8 mouse cellular contexts compared by ENCODE assay signal in the genomic region with DNA sequence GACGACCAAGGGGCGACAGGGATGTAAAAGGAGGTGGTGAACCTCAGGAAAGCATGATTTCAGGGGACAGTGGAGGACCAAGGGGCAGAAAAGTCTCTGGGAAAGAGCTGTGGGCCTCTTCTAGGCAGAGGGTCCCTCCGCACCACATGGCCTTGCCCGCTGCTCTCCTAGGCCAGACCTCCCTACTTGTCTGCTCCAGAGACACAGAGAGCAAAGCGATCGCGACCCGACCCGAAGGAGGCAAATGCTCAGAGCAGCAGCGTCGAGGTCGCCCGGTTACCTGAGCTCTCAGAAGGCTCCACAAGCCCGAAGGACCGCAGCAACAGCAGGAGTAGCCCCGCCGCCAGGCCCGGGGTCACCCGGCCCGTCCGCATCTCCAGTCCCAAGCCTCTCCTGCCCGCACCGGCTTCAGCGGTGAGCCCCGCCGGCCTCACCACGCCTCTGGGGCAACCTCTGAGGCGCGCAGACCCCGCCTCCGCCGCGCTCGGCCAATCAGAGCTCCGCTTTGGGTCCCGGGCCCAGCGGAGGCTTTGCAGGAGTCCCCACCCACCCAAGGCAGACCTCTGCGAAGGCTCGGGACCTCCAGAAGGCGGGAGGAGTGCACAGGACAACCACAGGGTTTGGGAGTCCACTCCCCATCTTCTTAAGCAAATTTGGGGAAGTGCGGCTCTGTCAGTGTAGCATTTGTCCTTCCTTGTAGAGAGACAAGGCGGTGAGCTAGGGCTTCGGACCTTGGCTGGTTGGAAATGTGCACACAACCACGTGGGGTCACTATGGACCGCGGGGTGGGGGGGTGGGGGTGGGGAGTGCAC. TPM values are rescaled to one million over a fixed set of nuclear protein-coding genes. Genes with fewer than 3 reads are reported as not detected.
DNase-seq lines count a peak whose midpoint lies in the region; ATAC-seq lines count a peak whose summit lies in the region.

Ly75 (minus strand) TSS at position 446 of the 812 bp plus-strand sequence.

- no peaks in the 10 kb centered on the region for H3K27me3 ChIP-seq in embryonic facial prominence, embryonic 14.5 days (replicated peaks; ENCODE audit: control insufficient read depth, insufficient read depth, low read length)
- no peaks in the 10 kb centered on the region for H3K27me3 ChIP-seq in heart, embryonic 10.5 days (ENCODE audit: insufficient read depth, poor library complexity, severe bottlenecking)
- no peaks in the 10 kb centered on the region for H3K27me3 ChIP-seq in kidney, embryonic 14.5 days (ENCODE audit: control insufficient read depth, insufficient read depth, low read length)
- H3K27me3 ChIP-seq in liver, embryonic 11.5 days (replicated peaks; ENCODE audit: control insufficient read depth, insufficient read depth, low read length) = 0 out of 2 replicates have a peak, but pooled peaks cover 3% of the 10 kb centered on the region
- H3K27me3 ChIP-seq in stomach, embryonic 14.5 days (ENCODE audit: control insufficient read depth, insufficient read depth, low read length) = no peaks in the 10 kb centered on the region

- H3K4me3 ChIP-seq in embryonic facial prominence, embryonic 14.5 days (ENCODE audit: low read depth, low read length) = peak within 1 kb of the TSS; percentile 62
- peak within 1 kb of the TSS; percentile 66 for H3K4me3 ChIP-seq in heart, embryonic 10.5 days
- H3K4me3 ChIP-seq in kidney, embryonic 14.5 days (ENCODE audit: low read length) = peak within 1 kb of the TSS; percentile 55
- peak within 1 kb of the TSS; percentile 62 for H3K4me3 ChIP-seq in liver, embryonic 11.5 days (ENCODE audit: low read depth, low read length)
- H3K4me3 ChIP-seq in stomach, embryonic 14.5 days (ENCODE audit: low read depth, low read length) = peak within 1 kb of the TSS; percentile 49

- WGBS in embryonic facial prominence, embryonic 14.5 days = 2% methylated on average over 19 of the region's 46 CpGs
- 1% methylated on average over 46 of the region's 46 CpGs for WGBS in heart, embryonic 10.5 days
- WGBS in kidney, embryonic 14.5 days = 2% methylated on average over 46 of the region's 46 CpGs
- 2% methylated on average over 46 of the region's 46 CpGs for WGBS in liver, embryonic 11.5 days
- WGBS in stomach, embryonic 14.5 days = under 1% methylated on average over 46 of the region's 46 CpGs

- peak within 1 kb of the TSS; percentile 67 for H3K9ac ChIP-seq in embryonic facial prominence, embryonic 14.5 days (ENCODE audit: low read depth, low read length)
- H3K9ac ChIP-seq in kidney, embryonic 14.5 days (ENCODE audit: low read depth, low read length) = peak within 1 kb of the TSS; percentile 60
- H3K9ac ChIP-seq in liver, embryonic 11.5 days (ENCODE audit: low read depth, low read length) = peak within 1 kb of the TSS; percentile 60
- H3K9ac ChIP-seq in stomach, embryonic 14.5 days (replicated peaks; ENCODE audit: low read depth, low read length) = peak within 1 kb of the TSS; percentile 46; the same call in 1 of the 2 replicates

- peak; percentile 99 for ATAC-seq in embryonic facial prominence, embryonic 14.5 days (ENCODE audit: low read depth)
- peak; percentile 100 for ATAC-seq in kidney, embryonic 14.5 days (ENCODE audit: low FRiP score, low TSS enrichment)
- ATAC-seq in liver, embryonic 11.5 days (replicated peaks; ENCODE audit: low FRiP score) = peak; percentile 97
- ATAC-seq in stomach, embryonic 14.5 days (ENCODE audit: insufficient number of reproducible peaks, insufficient read depth, low FRiP score, low read depth) = peak; percentile 98

- peak within 1 kb of the TSS; percentile 92 for H3K4me2 ChIP-seq in embryonic facial prominence, embryonic 14.5 days (ENCODE audit: low read depth, low read length)
- H3K4me2 ChIP-seq in kidney, embryonic 14.5 days (replicated peaks; ENCODE audit: low read depth, low read length) = peak within 1 kb of the TSS; percentile 92
- peak within 1 kb of the TSS; percentile 89 for H3K4me2 ChIP-seq in liver, embryonic 11.5 days
- H3K4me2 ChIP-seq in stomach, embryonic 14.5 days (replicated peaks; ENCODE audit: low read depth, low read length) = peak within 1 kb of the TSS; percentile 88

- no peaks in the 10 kb centered on the region for H3K36me3 ChIP-seq in embryonic facial prominence, embryonic 14.5 days (ENCODE audit: control insufficient read depth, insufficient read depth, low read length)
- no peaks in the 10 kb centered on the region for H3K36me3 ChIP-seq in heart, embryonic 10.5 days
- no peaks in the 10 kb centered on the region for H3K36me3 ChIP-seq in kidney, embryonic 14.5 days (ENCODE audit: control insufficient read depth, insufficient read depth, low read length)
- H3K36me3 ChIP-seq in liver, embryonic 11.5 days (ENCODE audit: control insufficient read depth, insufficient read depth, low read length) = no peaks in the 10 kb centered on the region
- H3K36me3 ChIP-seq in stomach, embryonic 14.5 days (ENCODE audit: control insufficient read depth, insufficient read depth, low read length) = no peaks in the 10 kb centered on the region

- DNase-seq in A20 (ENCODE audit: low read depth, low spot score) = peak; percentile 94
- peak; percentile 72 to 74 for DNase-seq in adrenal gland, postnatal 4 days (ENCODE audit: low spot score in 2 of 2)
- peak; percentile 92 for DNase-seq in embryonic facial prominence, embryonic 14.5 days (ENCODE audit: low spot score)
- peak; percentile 95 for DNase-seq in heart, embryonic 10.5 days (ENCODE audit: low spot score)
- DNase-seq in liver, embryonic 11.5 days (ENCODE audit: low spot score) = peak; percentile 86
- DNase-seq in naive thymus-derived CD4-positive, alpha-beta T cell, adult 2 months (ENCODE audit: low read depth) = peak; percentile 90

- no peak within 1 kb of the TSS for H3K27ac ChIP-seq in embryonic facial prominence, embryonic 14.5 days (replicated peaks; ENCODE audit: low read depth, low read length)
- peak within 1 kb of the TSS; percentile 82 for H3K27ac ChIP-seq in heart, embryonic 10.5 days
- H3K27ac ChIP-seq in kidney, embryonic 14.5 days (ENCODE audit: low read depth, low read length) = no peak within 1 kb of the TSS
- H3K27ac ChIP-seq in liver, embryonic 11.5 days (ENCODE audit: low read depth, low read length) = no peak within 1 kb of the TSS
- no peak within 1 kb of the TSS for H3K27ac ChIP-seq in stomach, embryonic 14.5 days (ENCODE audit: low read length)

- H3K9me3 ChIP-seq in embryonic facial prominence, embryonic 14.5 days (ENCODE audit: control insufficient read depth, low read length) = no peaks in the 10 kb centered on the region
- no peaks in the 10 kb centered on the region for H3K9me3 ChIP-seq in heart, embryonic 10.5 days
- H3K9me3 ChIP-seq in kidney, embryonic 14.5 days (ENCODE audit: control insufficient read depth, low read length) = no peaks in the 10 kb centered on the region
- H3K9me3 ChIP-seq in liver, embryonic 11.5 days (ENCODE audit: control insufficient read depth, low read length) = no peaks in the 10 kb centered on the region
- no peaks in the 10 kb centered on the region for H3K9me3 ChIP-seq in stomach, embryonic 14.5 days (ENCODE audit: control insufficient read depth, low read depth, low read length)

- H3K4me1 ChIP-seq in embryonic facial prominence, embryonic 14.5 days (ENCODE audit: control insufficient read depth, insufficient read depth, low read length) = peaks cover 10% of the 10 kb centered on the region
- peaks cover 10% of the 10 kb centered on the region for H3K4me1 ChIP-seq in heart, embryonic 10.5 days
- peaks cover 4% of the 10 kb centered on the region; the same call in 1 of the 2 replicates for H3K4me1 ChIP-seq in kidney, embryonic 14.5 days (ENCODE audit: control insufficient read depth, insufficient read depth, low read length)
- no peaks in the 10 kb centered on the region; the same call in 1 of the 2 replicates for H3K4me1 ChIP-seq in liver, embryonic 11.5 days (replicated peaks; ENCODE audit: control insufficient read depth, insufficient read depth, low read length)
- no peaks in the 10 kb centered on the region for H3K4me1 ChIP-seq in stomach, embryonic 14.5 days (ENCODE audit: control insufficient read depth, insufficient read depth, low read length)

RNA-seq across cellular contexts. Expression of gene Ly75, which starts in this region (rescaled TPM):
- total RNA-seq in adrenal gland, postnatal 4 days (2021) = 1 to 10 TPM; 1.5 to 1.7 TPM
- 1.1 and 1.2 TPM in 2 replicates for polyA plus RNA-seq in embryonic facial prominence, embryonic 14.5 days (2014; fragmentation: Nextera tagmentation; extraction: Ambion mirVana)
- polyA plus RNA-seq in heart, embryonic 10.5 days (2016; fragmentation: Nextera tagmentation; extraction: Ambion mirVana) = 5.3 and 6.6 TPM in 2 replicates
- 1.8 and 4.5 TPM in 2 replicates for polyA plus RNA-seq in kidney, embryonic 14.5 days (2014; fragmentation: Nextera tagmentation; extraction: Ambion mirVana)
- 8.5 and 9.3 TPM in 2 replicates for polyA plus RNA-seq in liver, embryonic 11.5 days (2014; fragmentation: Nextera tagmentation; extraction: Ambion mirVana)
- 1.0 and 1.5 TPM in 2 replicates for polyA plus RNA-seq in stomach, embryonic 14.5 days (2014; fragmentation: Nextera tagmentation; extraction: Ambion mirVana)
